Mouse (Mus musculus): ENCODE data around the gene Zfand6. TPM values are rescaled to one million over a fixed set of nuclear protein-coding genes. Genes with fewer than 3 reads are reported as not detected.

Zfand6 gene
- polyA plus RNA-seq (2016; fragmentation: Nextera tagmentation; extraction: Ambion mirVana) = 125 and 126 TPM in 2 replicates

DNA sequence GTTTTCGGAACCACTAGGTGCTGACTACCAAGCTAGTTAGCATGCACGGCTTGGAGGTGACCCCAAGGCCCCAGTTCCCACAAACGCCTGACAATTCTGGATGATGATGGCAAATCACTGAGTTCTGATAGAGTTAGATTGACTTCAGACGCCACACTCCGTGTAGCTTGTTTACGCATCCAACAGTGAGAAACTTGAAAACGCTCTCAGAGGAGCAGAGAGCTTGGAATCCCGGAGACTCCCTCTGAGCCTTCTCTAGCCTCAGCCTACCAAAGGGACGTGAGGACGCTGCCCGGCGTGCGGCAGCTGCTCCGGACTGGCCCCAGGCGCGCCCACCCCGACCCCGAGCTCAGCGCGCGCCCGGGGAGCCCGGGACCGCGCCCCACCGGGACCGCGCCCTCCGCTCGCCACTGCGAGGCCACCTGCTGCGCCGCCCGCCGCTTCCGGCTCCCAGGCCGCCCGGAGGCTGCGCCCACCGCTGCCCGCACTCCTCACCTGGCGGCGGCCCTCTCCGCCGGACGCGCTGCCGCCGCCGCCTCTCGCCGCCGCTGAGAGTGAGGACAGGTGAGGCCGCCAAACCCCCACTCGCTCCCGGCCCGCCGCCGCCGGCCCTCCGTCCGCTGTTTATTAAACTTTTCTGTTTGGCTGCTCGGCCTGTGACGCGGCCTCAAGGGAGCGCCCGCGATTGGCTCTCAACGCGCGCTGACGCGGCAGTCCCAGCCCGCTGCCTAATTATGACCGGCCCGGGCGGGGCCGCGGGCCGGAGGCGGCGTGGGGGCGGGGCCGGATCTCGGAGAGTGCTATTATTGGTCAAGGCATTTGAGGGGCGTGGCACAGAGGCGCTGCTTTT, at the start of gene Zfand6:
TSS of gene Zfand6 (minus strand) at position 709 of the 850 bp plus-strand sequence.
- Histone ChIP-seq H3K9ac (peak within 1 kb of the TSS; percentile 97), H3K36me3 (no peaks in the 10 kb centered on the region), H3K27me3 (replicated peaks) (no peaks in the 10 kb centered on the region), H3K4me2 (peak within 1 kb of the TSS; percentile 81), H3K27ac (peak within 1 kb of the TSS; percentile 98), H3K4me3 (peak within 1 kb of the TSS; percentile 95), H3K4me1 (peaks cover 54% of the 10 kb centered on the region), H3K9me3 (replicated peaks) (no peaks in the 10 kb centered on the region)
- under 1% methylated on average over 64 of the region's 87 CpGs for WGBS (ENCODE audit: insufficient replicate concordance)
- ATAC-seq = peak; percentile 96

DNA sequence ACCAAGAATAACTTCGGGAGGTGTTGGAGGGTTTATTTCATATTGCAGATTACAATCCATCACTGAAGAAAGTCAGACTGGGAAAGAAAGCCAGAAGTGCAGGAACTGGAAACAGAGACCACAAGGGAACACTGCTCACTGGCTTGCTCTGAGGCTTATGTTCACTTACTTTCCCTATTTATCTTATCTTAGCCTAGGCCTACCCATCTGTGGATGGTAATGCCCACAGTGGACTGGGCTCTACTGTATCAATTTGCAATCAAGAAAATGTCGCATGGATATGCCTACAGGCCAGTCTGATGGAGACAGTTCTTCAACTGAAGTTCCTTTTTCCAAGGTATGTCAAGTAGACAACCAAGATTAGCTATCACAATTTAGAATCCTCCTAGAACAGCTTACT, 47.0 kb upstream of the Zfand6 start:
- no peaks in the 10 kb centered on the region for H3K9me3 ChIP-seq (replicated peaks)
- no peak overlapping the region for H3K4me2 ChIP-seq
- no peaks in the 10 kb centered on the region for H3K36me3 ChIP-seq
- WGBS (ENCODE audit: insufficient replicate concordance) = 67% methylated on average over 2 of the region's 2 CpGs
- no peaks in the 10 kb centered on the region for H3K27me3 ChIP-seq (replicated peaks)
- H3K27ac ChIP-seq = no peak overlapping the region
- no peak overlapping the region for H3K4me3 ChIP-seq
- ATAC-seq = peak; percentile 71
- no peak overlapping the region; the same call in 1 of the 2 replicates for H3K9ac ChIP-seq
- peaks cover 5% of the 10 kb centered on the region for H3K4me1 ChIP-seq

DNA sequence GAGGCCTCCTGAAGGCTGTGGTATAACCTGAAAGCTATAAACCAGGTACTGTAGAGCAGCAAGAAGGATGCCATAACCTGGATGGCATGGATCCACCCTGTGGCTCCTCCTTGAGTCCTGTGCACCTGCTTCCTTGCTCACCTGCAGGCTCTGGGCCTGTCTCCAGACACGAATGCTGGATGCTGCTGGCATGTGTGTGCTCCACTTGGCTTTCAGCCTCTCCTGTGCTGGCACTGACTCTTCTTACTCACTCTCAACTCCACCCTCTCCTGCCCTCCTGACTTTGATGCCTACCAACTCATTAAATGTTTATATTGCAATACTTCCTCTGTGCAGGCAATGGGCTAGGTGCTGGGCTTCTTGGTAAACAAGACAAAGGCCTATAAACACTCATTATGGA, 43.3 kb upstream of the Zfand6 start:
- no peak overlapping the region for H3K27ac ChIP-seq
- H3K4me3 ChIP-seq = no peak overlapping the region
- no peak overlapping the region for H3K9ac ChIP-seq
- H3K9me3 ChIP-seq (replicated peaks) = no peaks in the 10 kb centered on the region
- H3K4me2 ChIP-seq = no peak overlapping the region
- no peaks in the 10 kb centered on the region for H3K36me3 ChIP-seq
- WGBS (ENCODE audit: insufficient replicate concordance) = 41% methylated on average over 1 of the region's 1 CpGs
- 0 out of 2 replicates have a peak, but pooled peaks cover 8% of the 10 kb centered on the region for H3K27me3 ChIP-seq (replicated peaks)
- ATAC-seq = no peak
- peaks cover 5% of the 10 kb centered on the region for H3K4me1 ChIP-seq

DNA sequence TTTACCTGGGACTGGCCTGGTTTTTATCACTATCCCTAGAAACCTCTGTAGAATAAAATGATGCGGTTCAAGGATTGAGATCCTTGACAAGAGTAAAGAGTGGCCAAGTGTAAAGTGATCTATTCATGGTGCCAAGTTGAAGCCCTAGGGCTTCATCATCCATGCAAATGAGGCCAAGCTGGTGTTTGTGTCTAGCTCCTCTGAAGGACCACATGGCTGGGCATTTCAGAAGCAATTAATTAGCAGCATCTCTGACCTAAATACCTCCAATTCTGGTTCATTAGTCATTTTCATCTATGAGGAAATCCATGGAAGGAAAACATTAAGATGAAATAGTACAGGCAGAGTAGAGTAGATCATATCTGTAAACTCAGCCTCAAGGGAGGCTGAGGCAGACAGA, 42.3 kb upstream of the Zfand6 start:
- Histone ChIP-seq H3K4me2 (no peak overlapping the region), H3K9me3 (replicated peaks) (no peaks in the 10 kb centered on the region)
- 87% methylated on average over 1 of the region's 1 CpGs for WGBS (ENCODE audit: insufficient replicate concordance)

DNA sequence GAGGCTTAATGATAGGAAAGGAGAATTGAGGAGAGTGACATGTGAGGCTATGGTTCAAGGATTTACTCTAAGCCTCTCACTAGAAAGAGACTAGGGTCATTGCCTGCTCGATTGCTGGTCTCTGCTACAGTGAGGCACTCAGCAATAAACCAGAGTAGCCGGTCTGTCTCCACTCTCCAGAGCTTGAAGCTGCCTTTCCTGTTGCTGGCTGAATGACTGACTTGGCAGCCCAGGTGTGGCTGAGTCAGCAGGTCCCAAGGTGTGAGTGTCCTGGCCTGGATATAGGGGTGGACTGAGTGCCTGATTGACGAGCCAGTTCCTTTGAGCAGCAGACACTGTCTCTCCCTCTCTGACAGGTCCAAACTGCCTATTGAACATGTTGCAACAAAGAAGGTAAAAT, 41.3 kb upstream of the Zfand6 start:
- 77% methylated on average over 3 of the region's 3 CpGs for WGBS (ENCODE audit: insufficient replicate concordance)
- Histone ChIP-seq H3K4me3 (no peak overlapping the region), H3K4me2 (no peak overlapping the region), H3K9me3 (replicated peaks) (no peaks in the 10 kb centered on the region), H3K27me3 (replicated peaks) (0 out of 2 replicates have a peak, but pooled peaks cover 10% of the 10 kb centered on the region), H3K9ac (no peak overlapping the region), H3K27ac (no peak overlapping the region), H3K36me3 (no peaks in the 10 kb centered on the region), H3K4me1 (no peaks in the 10 kb centered on the region)
- no peak for ATAC-seq

More for the DNA sequence above, 42.3 kb upstream of the Zfand6 start:
- H3K4me1 ChIP-seq = peaks cover 4% of the 10 kb centered on the region
- no peaks in the 10 kb centered on the region for H3K36me3 ChIP-seq
- no peak overlapping the region for H3K4me3 ChIP-seq
- H3K27me3 ChIP-seq (replicated peaks) = 0 out of 2 replicates have a peak, but pooled peaks cover 10% of the 10 kb centered on the region
- no peak overlapping the region for H3K9ac ChIP-seq
- H3K27ac ChIP-seq = no peak overlapping the region
- no peak for ATAC-seq

DNA sequence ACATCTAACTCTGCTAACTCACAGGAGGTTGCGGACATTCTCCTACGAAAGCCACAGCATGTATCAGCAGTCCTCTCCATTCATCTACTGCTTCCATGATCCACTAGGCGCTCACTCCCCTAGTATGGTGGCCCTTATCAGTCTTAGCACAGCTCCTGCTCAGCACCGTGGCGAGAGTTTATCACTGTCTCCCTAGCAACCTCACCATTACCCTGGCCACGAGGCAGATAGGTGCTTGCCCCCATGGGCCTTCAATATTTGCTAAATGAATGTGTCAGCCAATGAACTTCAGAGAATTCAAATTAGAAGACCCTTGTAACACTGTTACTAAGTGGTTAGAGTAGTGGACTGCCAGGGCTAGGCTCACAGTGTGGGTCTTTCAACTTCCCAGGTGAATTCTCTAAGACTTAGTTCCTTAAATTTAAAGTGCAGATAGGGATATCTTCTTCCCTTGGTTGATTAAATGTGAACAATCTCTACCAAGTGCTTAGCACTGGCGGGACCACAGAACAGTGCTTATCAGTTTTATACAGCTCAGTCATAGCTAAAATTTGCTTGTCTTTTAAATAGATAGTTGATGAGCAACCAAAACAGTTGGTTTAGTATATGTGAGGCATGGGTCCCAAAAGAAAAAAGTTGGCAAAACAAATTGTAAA, 33.2 kb upstream of the Zfand6 start:
- H3K27ac ChIP-seq = peak overlapping the region; percentile 91
- 0 out of 2 replicates have a peak, but pooled peaks cover under 1% of the 10 kb centered on the region for H3K27me3 ChIP-seq (replicated peaks)
- peak overlapping the region; percentile 54 for H3K4me2 ChIP-seq
- 8% methylated on average over 7 of the region's 7 CpGs for WGBS (ENCODE audit: insufficient replicate concordance)
- ATAC-seq = peak; percentile 100
- peaks cover 39% of the 10 kb centered on the region for H3K4me1 ChIP-seq
- H3K9me3 ChIP-seq (replicated peaks) = no peaks in the 10 kb centered on the region
- peak overlapping the region; percentile 42; the same call in 1 of the 2 replicates for H3K9ac ChIP-seq
- no peaks in the 10 kb centered on the region for H3K36me3 ChIP-seq
- no peak overlapping the region for H3K4me3 ChIP-seq

DNA sequence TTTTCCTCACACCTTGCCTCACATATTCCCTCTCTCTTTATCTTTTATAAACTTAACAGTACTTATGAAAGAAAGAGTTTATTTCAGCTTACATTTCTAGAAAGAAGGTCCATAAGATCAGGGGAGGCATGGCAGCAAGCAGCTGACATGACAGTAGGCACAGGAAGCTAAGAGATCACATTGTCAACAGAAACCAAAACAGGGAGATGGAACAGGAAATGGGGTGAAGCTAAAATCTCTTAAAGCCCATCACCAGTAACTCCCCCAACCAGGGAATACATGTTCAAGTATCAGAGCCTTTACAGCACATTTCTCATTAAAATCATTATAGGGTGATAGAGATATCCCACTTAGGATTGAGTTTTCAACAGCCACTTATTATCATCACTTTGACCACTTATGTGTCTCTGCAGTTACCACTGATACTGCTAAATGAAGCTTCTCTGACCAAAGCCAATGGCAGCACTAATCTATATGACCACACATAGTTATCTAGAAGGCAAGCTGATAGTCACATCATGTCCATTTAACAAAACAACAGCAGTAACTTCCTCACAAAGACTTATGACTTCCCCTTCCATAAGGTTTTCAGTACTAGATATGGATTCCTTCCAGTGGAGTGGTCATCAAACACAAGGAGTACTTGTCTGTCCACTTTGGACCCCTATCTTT, 20.7 kb upstream of the Zfand6 start:
- Histone ChIP-seq H3K9me3 (replicated peaks) (no peaks in the 10 kb centered on the region), H3K27me3 (replicated peaks) (no peaks in the 10 kb centered on the region), H3K4me3 (no peak overlapping the region), H3K9ac (no peak overlapping the region), H3K27ac (no peak overlapping the region), H3K36me3 (no peaks in the 10 kb centered on the region), H3K4me2 (no peak overlapping the region), H3K4me1 (peaks cover 39% of the 10 kb centered on the region)
- ATAC-seq = peak; percentile 56; the same call in 1 of the 2 replicates

DNA sequence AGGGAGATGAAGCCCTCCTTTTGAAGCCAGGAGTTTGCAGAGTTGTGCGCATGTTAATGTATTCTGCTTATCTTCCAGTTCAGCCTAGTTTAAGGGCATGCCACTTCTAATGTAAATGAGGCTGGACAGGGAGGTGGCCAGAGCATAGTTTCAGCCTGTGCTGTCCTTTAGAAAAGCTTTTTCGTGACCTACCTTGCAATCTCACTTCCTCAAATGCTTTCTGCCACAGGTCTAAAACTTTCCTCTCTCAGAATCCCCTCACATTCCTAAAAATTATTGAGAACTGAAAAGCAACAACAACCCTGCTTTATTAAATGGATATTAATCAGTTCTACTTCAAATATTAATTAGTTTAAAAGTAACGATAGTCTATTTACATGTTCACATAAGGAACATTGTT, 17.1 kb upstream of the Zfand6 start:
- peaks cover 30% of the 10 kb centered on the region for H3K4me1 ChIP-seq
- H3K4me2 ChIP-seq = no peak overlapping the region
- no peak overlapping the region for H3K9ac ChIP-seq
- no peak overlapping the region for H3K4me3 ChIP-seq
- H3K27me3 ChIP-seq (replicated peaks) = no peaks in the 10 kb centered on the region
- 74% methylated on average over 3 of the region's 3 CpGs for WGBS (ENCODE audit: insufficient replicate concordance)
- H3K27ac ChIP-seq = no peak overlapping the region
- H3K36me3 ChIP-seq = no peaks in the 10 kb centered on the region
- H3K9me3 ChIP-seq (replicated peaks) = no peaks in the 10 kb centered on the region
- ATAC-seq = no peak

DNA sequence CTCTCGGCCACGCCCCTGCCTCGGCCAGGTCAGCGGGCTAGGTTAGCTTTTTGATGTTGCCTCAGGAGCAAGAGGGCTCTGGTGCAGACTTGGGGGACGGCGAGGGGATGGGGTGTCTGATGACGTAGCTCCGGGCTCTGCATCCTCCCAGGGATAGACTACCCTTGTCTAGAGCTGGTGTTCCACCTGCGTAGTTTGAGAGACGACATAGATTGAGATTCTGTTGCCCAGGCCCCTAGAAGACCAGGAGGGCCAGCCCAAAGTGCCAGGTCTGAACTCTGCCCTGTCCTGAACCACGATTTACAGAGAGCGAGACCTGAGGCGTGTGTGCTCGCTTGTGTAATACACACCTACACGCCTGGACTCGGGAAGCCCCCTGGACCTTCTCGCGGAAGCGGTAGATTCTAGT, 346 bp upstream of the Zfand6 start:
- Histone ChIP-seq H3K36me3 (no peaks in the 10 kb centered on the region), H3K9ac (peak overlapping the region; percentile 64), H3K4me1 (peaks cover 47% of the 10 kb centered on the region), H3K4me3 (peak overlapping the region; percentile 95), H3K9me3 (replicated peaks) (no peaks in the 10 kb centered on the region), H3K27me3 (replicated peaks) (no peaks in the 10 kb centered on the region), H3K4me2 (peak overlapping the region; percentile 81), H3K27ac (peak overlapping the region; percentile 73)
- peak; percentile 42; the same call in 1 of the 2 replicates for ATAC-seq
- 13% methylated on average over 19 of the region's 19 CpGs for WGBS (ENCODE audit: insufficient replicate concordance)

DNA sequence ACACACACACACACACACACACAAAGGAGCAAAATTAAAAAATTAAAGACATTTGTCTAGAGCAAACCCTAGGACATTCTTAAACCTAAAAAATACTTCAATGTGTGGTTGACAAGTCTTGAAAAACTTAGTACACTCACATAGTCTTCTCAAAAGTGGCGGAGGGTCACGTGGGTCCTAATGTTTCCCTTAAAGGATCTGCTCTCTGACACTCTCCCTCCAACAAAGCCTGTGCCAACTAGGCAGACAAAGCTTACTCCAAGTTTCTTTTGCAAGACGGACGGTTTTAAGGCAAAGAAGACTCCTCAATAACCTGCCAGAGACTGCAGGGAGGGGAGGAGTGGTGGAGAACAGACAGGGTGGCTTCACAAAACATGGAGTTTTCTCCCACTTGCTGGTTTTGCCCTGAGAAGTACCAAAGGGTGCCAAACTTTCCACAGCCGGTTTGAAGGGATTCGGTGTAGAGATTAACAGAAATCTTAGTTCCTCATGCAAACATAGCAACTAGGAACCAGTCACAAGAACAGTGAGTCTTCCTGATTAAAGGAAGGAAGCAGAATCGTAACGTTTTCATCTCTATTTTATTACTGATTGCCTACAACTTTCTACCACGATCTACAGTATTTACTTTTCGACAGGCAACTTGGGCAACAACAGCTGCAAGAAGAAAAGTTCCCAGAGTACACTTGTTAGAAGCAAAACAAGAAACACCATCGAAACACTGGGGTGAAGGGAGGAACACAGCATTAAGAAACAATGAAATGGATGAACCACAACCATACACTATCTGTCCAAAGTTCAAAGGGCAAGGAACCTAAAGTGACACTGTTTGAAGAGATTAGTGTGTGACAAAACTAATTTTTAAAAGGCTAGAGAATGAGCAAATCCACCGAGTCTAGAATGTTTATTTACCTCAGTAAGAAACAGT, 1.8 kb downstream of the Zfand6 start:
- Histone ChIP-seq H3K9ac (peak overlapping the region; percentile 97), H3K4me3 (peak overlapping the region; percentile 95), H3K4me1 (peaks cover 63% of the 10 kb centered on the region), H3K36me3 (no peaks in the 10 kb centered on the region), H3K27me3 (replicated peaks) (no peaks in the 10 kb centered on the region), H3K9me3 (replicated peaks) (no peaks in the 10 kb centered on the region), H3K27ac (peak overlapping the region; percentile 98), H3K4me2 (peak overlapping the region; percentile 81)
- WGBS (ENCODE audit: insufficient replicate concordance) = 46% methylated on average over 12 of the region's 12 CpGs
- no peak for ATAC-seq

DNA sequence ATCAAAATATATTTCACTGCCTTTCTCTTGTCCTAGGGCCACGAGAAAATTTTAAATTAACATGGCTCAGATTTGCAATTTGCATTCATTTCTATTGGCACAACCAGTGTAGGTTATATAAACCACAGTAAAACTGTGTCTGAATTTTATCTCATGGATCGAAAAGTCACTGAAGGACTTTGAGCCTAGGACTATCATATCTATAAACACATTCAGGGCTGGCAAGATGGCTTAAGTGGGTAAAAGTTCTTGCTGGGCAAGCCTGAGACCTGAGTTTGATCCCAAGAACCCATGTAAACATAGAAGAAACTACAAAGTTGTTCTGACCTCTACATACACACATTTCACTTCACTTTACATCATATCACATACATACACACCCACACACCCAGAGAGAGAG, 3.4 kb downstream of the Zfand6 start:
- peak overlapping the region; percentile 98 for H3K27ac ChIP-seq
- H3K4me3 ChIP-seq = peak overlapping the region; percentile 95
- no peaks in the 10 kb centered on the region for H3K9me3 ChIP-seq (replicated peaks)
- ATAC-seq = no peak
- peaks cover 77% of the 10 kb centered on the region for H3K4me1 ChIP-seq
- H3K4me2 ChIP-seq = peak overlapping the region; percentile 81
- H3K36me3 ChIP-seq = no peaks in the 10 kb centered on the region
- no peaks in the 10 kb centered on the region for H3K27me3 ChIP-seq (replicated peaks)
- H3K9ac ChIP-seq = peak overlapping the region; percentile 46; the same call in 1 of the 2 replicates
- 55% methylated on average over 2 of the region's 2 CpGs for WGBS (ENCODE audit: insufficient replicate concordance)
